Mouse (Mus musculus) ES-E14 (cell line): ENCODE results near the gene Cped1. TPM values are rescaled to one million over a fixed set of nuclear protein-coding genes. Genes with fewer than 3 reads are reported as not detected.
"Not testable (repeated sequence)": the region's sequence is repeated elsewhere in the genome, so short reads cannot be mapped to it uniquely, and the experiment has no call there.

ENCODE experiments used
- DNase-seq: peaks from one replicate; pipeline ENCODE4 v3.0.0-alpha.2; 2013; ENCODE audit warnings: low read depth, low spot score
- H3K27ac ChIP-seq: 2 replicates; pipeline ENCODE4 v1.5.1; 2012; ENCODE audit warnings: low read depth, mild to moderate bottlenecking, low read length, moderate library complexity, mixed read lengths; ENCODE audit not compliant: poor library complexity, insufficient read depth, severe bottlenecking
- H3K36me3 ChIP-seq: 2 replicates; pipeline ENCODE4 v1.6.1; 2012; ENCODE audit warnings: mild to moderate bottlenecking, low read length, moderate library complexity, mixed read lengths; ENCODE audit not compliant: control insufficient read depth, poor library complexity, insufficient read depth, severe bottlenecking
- H3K4me1 ChIP-seq, 2 experiments: fragments of 150-350 bp in 1 of 2; sonication (generic) in 1 of 2; 2 replicates each; pipeline ENCODE4 v1.6.1; 2012; ENCODE audit warnings: low read length in 2 of 2, mild to moderate bottlenecking in 1 of 2, mixed read lengths in 1 of 2; ENCODE audit not compliant: control insufficient read depth in 2 of 2, insufficient read depth in 2 of 2, poor library complexity in 1 of 2
- H3K4me3 ChIP-seq, 2 experiments: fragments of 150-350 bp in 1 of 2; sonication (generic) in 1 of 2; 2 replicates each; pipeline ENCODE4 v1.5.1; 2012; ENCODE audit warnings: low read length in 2 of 2, low read depth in 1 of 2, mild to moderate bottlenecking in 1 of 2, mixed read lengths in 1 of 2; ENCODE audit not compliant: insufficient read depth in 1 of 2, poor library complexity in 1 of 2, severe bottlenecking in 1 of 2
- H3K9ac ChIP-seq: 2 replicates; pipeline ENCODE4 v1.6.1; 2012; ENCODE audit warnings: low read depth, mild to moderate bottlenecking, low read length, mixed read lengths; ENCODE audit not compliant: poor library complexity, insufficient read depth, severe bottlenecking
- H3K9me3 ChIP-seq: fragments of 150-350 bp; sonication (generic); 2 replicates; pipeline ENCODE4 v1.6.1; 2012; ENCODE audit warnings: low read depth, mild to moderate bottlenecking, low read length; ENCODE audit not compliant: control insufficient read depth, insufficient read depth
- CHD2 ChIP-seq: IDR thresholded peaks from 2 replicates; pipeline ENCODE4 v1.6.1; 2014; ENCODE audit warnings: mild to moderate bottlenecking, low read depth, low read length, inconsistent platforms
- HCFC1 ChIP-seq: IDR thresholded peaks from 2 replicates; pipeline ENCODE4 v1.6.1; 2012; ENCODE audit warnings: low read length, inconsistent platforms, borderline replicate concordance; ENCODE audit not compliant: insufficient read depth
- MAFK ChIP-seq: IDR thresholded peaks from 2 replicates; pipeline ENCODE4 v1.6.1; 2014; ENCODE audit warnings: mild to moderate bottlenecking, low read depth, low read length, inconsistent platforms; ENCODE audit not compliant: insufficient read depth
- ZC3H11A ChIP-seq: IDR thresholded peaks from 2 replicates; pipeline ENCODE4 v1.6.1; 2012; ENCODE audit warnings: low read depth, mild to moderate bottlenecking, inconsistent platforms, low read length, borderline replicate concordance
- ZNF384 ChIP-seq: IDR thresholded peaks from 2 replicates; pipeline ENCODE4 v1.6.1; 2012; ENCODE audit warnings: low read depth, low read length, inconsistent platforms
- in situ Hi-C, 2 experiments: fragments of 600-800 bp; cut with MboI; formaldehyde crosslinking; loops; one replicate each; pipeline ENCODE4 v1.15.1; 2025; ENCODE audit warnings: low sequenced_read_pairs in 2 of 2, inconsistent platforms in 1 of 2; ENCODE audit not compliant: unreplicated experiment in 2 of 2
- total RNA-seq: library from RNA; depleted of rRNA; stranded (reverse); fragments of 300-350 nt; gene quantifications from 2 replicates; pipeline ENCODE4 v1.2.3, GENCODE M21; 2012

The Cped1 gene
- total RNA-seq, 1 experiment = 0.31 TPM

DNA sequence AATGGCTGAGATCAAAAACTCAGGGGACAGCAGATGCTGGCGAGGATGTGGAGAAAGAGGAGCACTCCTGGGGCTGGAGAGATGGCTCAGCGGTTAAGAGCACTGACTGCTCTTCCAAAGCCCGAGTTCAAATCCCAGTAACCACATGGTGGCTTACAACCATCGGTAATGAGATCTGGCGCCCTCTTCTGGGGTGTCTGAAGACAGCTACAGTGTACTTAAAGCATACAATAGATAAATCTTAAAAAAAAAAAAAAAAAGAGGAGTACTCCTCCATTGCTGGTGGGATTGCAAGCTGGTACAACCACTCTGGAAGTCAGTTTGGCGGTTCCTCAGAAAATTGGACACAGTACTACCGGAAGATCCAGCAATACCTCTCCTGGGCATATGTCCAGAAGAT, 54.0 kb downstream of the Cped1 start:
- DNase-seq, H3K9ac ChIP-seq, H3K4me1 ChIP-seq, in situ Hi-C loops, H3K27ac ChIP-seq, H3K36me3 ChIP-seq, H3K9me3 ChIP-seq, H3K4me3 ChIP-seq: not testable (repeated sequence)
- TF ChIP-seq ZNF384 = peak; percentile 84

DNA sequence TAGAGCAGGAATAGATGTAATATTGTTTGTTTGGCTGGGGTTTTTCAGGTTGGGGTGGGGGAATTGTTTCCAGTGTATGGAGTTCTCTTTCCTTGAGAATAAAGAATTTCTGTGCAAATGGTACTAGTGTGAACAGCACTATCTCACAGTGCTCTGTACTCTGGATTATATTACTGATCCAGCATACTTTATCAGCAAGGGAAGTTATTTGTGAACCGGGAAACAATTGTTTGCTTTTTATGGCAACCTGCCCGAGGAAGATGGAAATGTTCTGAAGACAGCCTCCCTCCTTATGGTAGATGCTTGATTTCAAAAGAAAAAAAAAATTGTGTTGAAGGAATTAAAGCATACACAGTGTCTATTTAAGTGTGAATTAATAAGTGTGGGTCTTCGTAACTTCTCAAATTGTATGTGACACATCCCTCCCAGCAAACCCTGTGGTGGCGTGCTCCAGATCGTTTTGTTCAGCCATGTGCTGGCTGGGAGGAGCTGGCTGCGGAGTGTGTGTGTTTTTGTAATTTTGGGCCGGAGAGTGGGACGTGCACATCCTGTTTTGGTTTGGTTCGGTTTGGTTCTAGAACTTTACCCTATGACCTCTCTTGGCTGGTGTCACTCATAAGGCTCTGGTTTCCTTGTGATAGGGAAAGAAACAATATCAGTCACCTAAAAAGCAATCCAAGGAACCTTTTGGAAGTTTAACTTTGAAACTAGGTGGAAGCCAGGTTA, 59.3 kb downstream of the Cped1 start:
- no peak for DNase-seq
- no peaks in the 10 kb centered on the region for H3K9me3 ChIP-seq
- H3K9ac ChIP-seq = no peak overlapping the region
- no peak for TF ChIP-seq ZC3H11A
- TF ChIP-seq MAFK = no peak
- TF ChIP-seq CHD2 = no peak
- TF ChIP-seq HCFC1 = no peak
- TF ChIP-seq ZNF384 = no peak
- H3K27ac ChIP-seq = no peak overlapping the region
- H3K4me1 ChIP-seq = no peaks in the 10 kb centered on the region
- in situ Hi-C loops = no loop called here
- H3K36me3 ChIP-seq = no peaks in the 10 kb centered on the region
- no peak overlapping the region for H3K4me3 ChIP-seq

- no peak overlapping the region for H3K27ac ChIP-seq
- no peak for TF ChIP-seq MAFK
- TF ChIP-seq HCFC1 = no peak
- no peak for TF ChIP-seq ZC3H11A
- no peak for TF ChIP-seq ZNF384
- no peak for TF ChIP-seq CHD2
- in situ Hi-C loops = no loop called here
- no peaks in the 10 kb centered on the region for H3K4me1 ChIP-seq
- no peaks in the 10 kb centered on the region for H3K9me3 ChIP-seq
- no peak for DNase-seq
- H3K9ac ChIP-seq = no peak overlapping the region
- no peak overlapping the region for H3K4me3 ChIP-seq
- no peaks in the 10 kb centered on the region for H3K36me3 ChIP-seq
Observed at GRCm38 (mm10) chr6:22047101-22047500, 61.4 kb downstream of the Cped1 start.

DNA sequence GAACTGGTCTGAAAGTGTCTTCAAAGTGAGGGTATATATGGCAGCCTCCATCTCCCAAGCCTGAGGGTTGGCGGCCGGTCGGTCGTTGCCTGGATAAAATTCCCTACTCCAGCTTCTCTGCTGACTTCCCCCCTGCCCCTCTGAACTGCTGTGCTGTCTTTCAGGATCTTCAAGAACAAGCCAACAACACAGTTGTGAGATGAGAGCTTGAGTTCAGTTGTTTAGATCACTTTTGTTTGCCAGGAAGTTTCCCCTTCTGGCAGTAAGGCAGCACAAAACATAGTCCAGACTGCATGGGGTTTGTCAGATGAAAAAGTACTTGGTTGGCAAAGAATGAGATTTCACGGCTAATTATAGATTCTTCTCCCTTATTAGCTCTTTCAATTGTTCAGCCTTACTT, 63.4 kb downstream of the Cped1 start:
- Histone ChIP-seq H3K27ac (no peak overlapping the region), H3K4me1 (no peaks in the 10 kb centered on the region), H3K9ac (no peak overlapping the region), H3K4me3 (no peak overlapping the region), H3K36me3 (no peaks in the 10 kb centered on the region), H3K9me3 (no peaks in the 10 kb centered on the region)
- in situ Hi-C loops = no loop called here
- TF ChIP-seq CHD2 (no peak), MAFK (no peak), ZC3H11A (no peak)
- no peak for DNase-seq

- no peak overlapping the region for H3K9ac ChIP-seq
- H3K36me3 ChIP-seq = no peaks in the 10 kb centered on the region
- in situ Hi-C loops = no loop called here
- H3K9me3 ChIP-seq = no peaks in the 10 kb centered on the region
- no peak overlapping the region for H3K4me3 ChIP-seq
- TF ChIP-seq ZNF384 = no peak
- TF ChIP-seq CHD2 = no peak
- TF ChIP-seq ZC3H11A = no peak
- no peak for TF ChIP-seq MAFK
- no peak for TF ChIP-seq HCFC1
- no peaks in the 10 kb centered on the region for H3K4me1 ChIP-seq
- DNase-seq = no peak
- no peak overlapping the region for H3K27ac ChIP-seq
Observed at GRCm38 (mm10) chr6:22051526-22051925, 65.8 kb downstream of the Cped1 start.
